Mouse (Mus musculus) central nervous system, embryonic 11.5 days (tissue): ENCODE results near the gene Parn. TPM values are rescaled to one million over a fixed set of nuclear protein-coding genes. Genes with fewer than 3 reads are reported as not detected.

ENCODE experiments used
- polyA plus RNA-seq: library from polyadenylated mRNA; depleted of rRNA; stranded (reverse); fragments of >200 nt; gene quantifications from 2 replicates; pipeline ENCODE4 v1.2.3, GENCODE M21; 2012; rRNA removed

The Parn gene
- 21.0 and 23.4 TPM in 2 replicates for polyA plus RNA-seq

GRCm38 (mm10) chr16:13667878-13668343 lies at the start of gene Parn:
TSS of gene Parn (minus strand) at chr16:13668170.

DNA sequence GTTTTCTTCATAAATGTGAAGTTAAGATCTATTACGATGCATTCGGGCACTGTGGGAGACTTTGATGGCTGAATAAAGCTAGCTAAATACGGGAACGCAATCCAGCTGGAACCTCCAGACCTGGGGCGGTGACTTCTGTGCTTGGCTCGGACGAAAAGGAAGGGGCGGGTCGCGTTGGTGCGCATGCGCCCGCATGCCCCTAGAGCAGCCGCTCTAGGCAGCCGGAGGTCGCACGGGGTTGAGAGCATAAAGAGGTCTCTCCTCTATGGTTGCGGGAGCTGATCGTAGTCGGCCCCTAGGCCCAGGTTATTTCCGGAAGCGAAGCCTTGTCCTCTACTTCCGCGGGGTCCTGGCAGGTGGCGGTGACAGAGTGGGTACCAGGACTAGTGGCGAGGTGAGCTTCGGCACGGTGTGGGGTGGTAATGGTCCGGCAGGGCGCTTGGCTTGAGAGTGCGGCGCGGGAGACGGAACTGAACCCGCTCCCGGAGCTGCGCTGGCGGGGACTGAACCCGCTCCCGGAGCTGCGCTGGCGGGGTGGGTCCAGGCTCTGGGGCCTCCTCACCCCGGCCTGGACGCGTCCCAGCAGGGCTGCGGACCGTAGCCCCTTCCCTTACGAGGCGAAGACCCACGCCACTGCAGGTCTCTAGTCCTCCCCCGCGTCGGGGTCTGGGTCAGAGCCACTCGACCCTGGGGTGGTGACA lies 3.9 kb upstream of the Parn start, which contains the start of the genes Bfar and 3110001I22Rik:
TSS of gene Bfar (plus strand) at position 174 of the 701 bp plus-strand sequence.
TSS of gene 3110001I22Rik (plus strand) at position 245 of the 701 bp plus-strand sequence.

Other genes starting within 250 kb of the Parn start
- 43.6 and 48.8 TPM in 2 replicates for gene Bfar, start 3.7 kb upstream of the Parn start, polyA plus RNA-seq
- gene 3110001I22Rik, start 3.8 kb upstream of the Parn start, polyA plus RNA-seq = 7.1 and 7.2 TPM in 2 replicates
- gene Pla2g10, start 62.8 kb upstream of the Parn start, polyA plus RNA-seq = 0.09 and 0.14 TPM in 2 replicates
- gene Rrn3, start 112.5 kb upstream of the Parn start, polyA plus RNA-seq = 36.6 and 47.3 TPM in 2 replicates
- 60.7 and 102 TPM in 2 replicates for gene Ntan1, start 150.7 kb upstream of the Parn start, polyA plus RNA-seq
- gene Pdxdc1, start 235.0 kb upstream of the Parn start, polyA plus RNA-seq = 59.5 and 68.5 TPM in 2 replicates
- gene Mpv17l, start 235.0 kb upstream of the Parn start, polyA plus RNA-seq = 1.6 and 3.1 TPM in 2 replicates